Mouse (Mus musculus): Measurements from ENCODE around the gene S100a7a. TPM values are rescaled to one million over a fixed set of nuclear protein-coding genes. Genes with fewer than 3 reads are reported as not detected.

Gene S100a7a
- polyA plus RNA-seq, 1 experiment: 0.11 TPM

- no peaks in the 10 kb centered on the region for H3K27me3 ChIP-seq (ENCODE audit: control insufficient read depth, insufficient read depth, insufficient read length)
- H3K79me2 ChIP-seq (ENCODE audit: control insufficient read depth, insufficient read depth): no peaks in the 10 kb centered on the region
- no peaks in the 10 kb centered on the region for H3K79me3 ChIP-seq (ENCODE audit: low read depth)
- no peaks in the 10 kb centered on the region for H3K36me3 ChIP-seq (ENCODE audit: control insufficient read depth, insufficient read depth)
- no peak overlapping the region for H3ac ChIP-seq (ENCODE audit: control insufficient read depth, insufficient read length, low read depth)
- TF ChIP-seq CTCF (IDR thresholded peaks at IDR 0.05; ENCODE audit: control insufficient read depth, insufficient read depth, insufficient read length) (peak; percentile 20), CEBPB (IDR thresholded peaks at IDR 0.05; ENCODE audit: low read depth) (no peak)
- H3K4me3 ChIP-seq (ENCODE audit: insufficient read depth, poor library complexity, severe bottlenecking): no peak overlapping the region
Measured at GRCm38 (mm10) chr3:90644220-90644619, 9.6 kb upstream of the S100a7a start.

GRCm38 (mm10) chr3:90647291-90647690, 6.5 kb upstream of the S100a7a start:
- Histone ChIP-seq H3K79me2 (ENCODE audit: control insufficient read depth, insufficient read depth) (no peaks in the 10 kb centered on the region), H3ac (ENCODE audit: control insufficient read depth, insufficient read length, low read depth) (no peak overlapping the region), H3K36me3 (ENCODE audit: control insufficient read depth, insufficient read depth) (no peaks in the 10 kb centered on the region), H3K79me3 (ENCODE audit: low read depth) (no peaks in the 10 kb centered on the region), H3K27me3 (ENCODE audit: control insufficient read depth, insufficient read depth, insufficient read length) (no peaks in the 10 kb centered on the region), H3K4me3 (ENCODE audit: insufficient read depth, poor library complexity, severe bottlenecking) (no peak overlapping the region)
- TF ChIP-seq MYOD1 (IDR thresholded peaks at IDR 0.05; ENCODE audit: control insufficient read depth, insufficient read length, low read depth): no peak
- TF ChIP-seq CEBPB (IDR thresholded peaks at IDR 0.05; ENCODE audit: low read depth): no peak
- no peak for TF ChIP-seq MYOG (IDR thresholded peaks at IDR 0.05; ENCODE audit: control insufficient read depth, extremely low read depth, insufficient read length)
- TF ChIP-seq MAX (IDR thresholded peaks at IDR 0.05): no peak
- TF ChIP-seq CTCF (IDR thresholded peaks at IDR 0.05; ENCODE audit: control insufficient read depth, insufficient read depth, insufficient read length): no peak
- TF ChIP-seq FOSL1 (IDR thresholded peaks at IDR 0.05; ENCODE audit: insufficient read depth, low read length, poor library complexity, severe bottlenecking): no peak

- no peak overlapping the region for H3K4me3 ChIP-seq (ENCODE audit: insufficient read depth, poor library complexity, severe bottlenecking)
- TF ChIP-seq FOSL1 (IDR thresholded peaks at IDR 0.05; ENCODE audit: insufficient read depth, low read length, poor library complexity, severe bottlenecking) (no peak), CTCF (IDR thresholded peaks at IDR 0.05; ENCODE audit: control insufficient read depth, insufficient read depth, insufficient read length) (no peak), USF1 (IDR thresholded peaks at IDR 0.05; ENCODE audit: low read depth) (no peak), CEBPB (IDR thresholded peaks at IDR 0.05; ENCODE audit: low read depth) (no peak), MYOD1 (IDR thresholded peaks at IDR 0.05; ENCODE audit: control insufficient read depth, insufficient read length, low read depth) (no peak), MAX (IDR thresholded peaks at IDR 0.05) (no peak), MYOG (IDR thresholded peaks at IDR 0.05; ENCODE audit: control insufficient read depth, extremely low read depth, insufficient read length) (no peak)
- no peaks in the 10 kb centered on the region for H3K79me2 ChIP-seq (ENCODE audit: control insufficient read depth, insufficient read depth)
- no peaks in the 10 kb centered on the region for H3K27me3 ChIP-seq (ENCODE audit: control insufficient read depth, insufficient read depth, insufficient read length)
- no peaks in the 10 kb centered on the region for H3K36me3 ChIP-seq (ENCODE audit: control insufficient read depth, insufficient read depth)
- no peaks in the 10 kb centered on the region for H3K79me3 ChIP-seq (ENCODE audit: low read depth)
- no peak overlapping the region for H3ac ChIP-seq (ENCODE audit: control insufficient read depth, insufficient read length, low read depth)
Measured at GRCm38 (mm10) chr3:90648981-90649380, 4.8 kb upstream of the S100a7a start.

- Histone ChIP-seq H3K4me3 (ENCODE audit: insufficient read depth, poor library complexity, severe bottlenecking) (no peak overlapping the region), H3K27me3 (ENCODE audit: control insufficient read depth, insufficient read depth, insufficient read length) (no peaks in the 10 kb centered on the region), H3ac (ENCODE audit: control insufficient read depth, insufficient read length, low read depth) (no peak overlapping the region), H3K36me3 (ENCODE audit: control insufficient read depth, insufficient read depth) (no peaks in the 10 kb centered on the region), H3K79me2 (ENCODE audit: control insufficient read depth, insufficient read depth) (no peaks in the 10 kb centered on the region), H3K79me3 (ENCODE audit: low read depth) (no peaks in the 10 kb centered on the region)
- TF ChIP-seq MYOD1 (IDR thresholded peaks at IDR 0.05; ENCODE audit: control insufficient read depth, insufficient read length, low read depth): no peak
- TF ChIP-seq USF1 (IDR thresholded peaks at IDR 0.05; ENCODE audit: low read depth): no peak
- TF ChIP-seq CTCF (IDR thresholded peaks at IDR 0.05; ENCODE audit: control insufficient read depth, insufficient read depth, insufficient read length): no peak
- TF ChIP-seq MYOG (IDR thresholded peaks at IDR 0.05; ENCODE audit: control insufficient read depth, extremely low read depth, insufficient read length): no peak
- TF ChIP-seq FOSL1 (IDR thresholded peaks at IDR 0.05; ENCODE audit: insufficient read depth, low read length, poor library complexity, severe bottlenecking): no peak
- no peak for TF ChIP-seq CEBPB (IDR thresholded peaks at IDR 0.05; ENCODE audit: low read depth)
- no peak for TF ChIP-seq MAX (IDR thresholded peaks at IDR 0.05)
Measured at GRCm38 (mm10) chr3:90649832-90650231, 4.0 kb upstream of the S100a7a start.

GRCm38 (mm10) chr3:90652878-90653508, 824 bp upstream of the S100a7a start:
- Histone ChIP-seq H3K79me2 (ENCODE audit: control insufficient read depth, insufficient read depth) (no peaks in the 10 kb centered on the region), H3K36me3 (ENCODE audit: control insufficient read depth, insufficient read depth) (no peaks in the 10 kb centered on the region), H3K79me3 (ENCODE audit: low read depth) (no peaks in the 10 kb centered on the region), H3K27me3 (ENCODE audit: control insufficient read depth, insufficient read depth, insufficient read length) (peaks cover 4% of the 10 kb centered on the region), H3ac (ENCODE audit: control insufficient read depth, insufficient read length, low read depth) (no peak overlapping the region), H3K4me3 (ENCODE audit: insufficient read depth, poor library complexity, severe bottlenecking) (no peak overlapping the region)
- TF ChIP-seq USF1 (IDR thresholded peaks at IDR 0.05; ENCODE audit: low read depth) (no peak), MAX (IDR thresholded peaks at IDR 0.05) (no peak), MYOG (IDR thresholded peaks at IDR 0.05; ENCODE audit: control insufficient read depth, extremely low read depth, insufficient read length) (no peak), CEBPB (IDR thresholded peaks at IDR 0.05; ENCODE audit: low read depth) (no peak), CTCF (IDR thresholded peaks at IDR 0.05; ENCODE audit: control insufficient read depth, insufficient read depth, insufficient read length) (peak; percentile 73)

GRCm38 (mm10) chr3:90657405-90657804, 3.6 kb downstream of the S100a7a start:
- H3K79me2 ChIP-seq (ENCODE audit: control insufficient read depth, insufficient read depth): no peaks in the 10 kb centered on the region
- H3K27me3 ChIP-seq (ENCODE audit: control insufficient read depth, insufficient read depth, insufficient read length): peaks cover 4% of the 10 kb centered on the region
- H3K79me3 ChIP-seq (ENCODE audit: low read depth): no peaks in the 10 kb centered on the region
- TF ChIP-seq CTCF (IDR thresholded peaks at IDR 0.05; ENCODE audit: control insufficient read depth, insufficient read depth, insufficient read length) (no peak), MYOD1 (IDR thresholded peaks at IDR 0.05; ENCODE audit: control insufficient read depth, insufficient read length, low read depth) (no peak), USF1 (IDR thresholded peaks at IDR 0.05; ENCODE audit: low read depth) (no peak), MYOG (IDR thresholded peaks at IDR 0.05; ENCODE audit: control insufficient read depth, extremely low read depth, insufficient read length) (no peak), CEBPB (IDR thresholded peaks at IDR 0.05; ENCODE audit: low read depth) (no peak), MAX (IDR thresholded peaks at IDR 0.05) (no peak), FOSL1 (IDR thresholded peaks at IDR 0.05; ENCODE audit: insufficient read depth, low read length, poor library complexity, severe bottlenecking) (no peak)
- H3K36me3 ChIP-seq (ENCODE audit: control insufficient read depth, insufficient read depth): no peaks in the 10 kb centered on the region
- no peak overlapping the region for H3ac ChIP-seq (ENCODE audit: control insufficient read depth, insufficient read length, low read depth)
- H3K4me3 ChIP-seq (ENCODE audit: insufficient read depth, poor library complexity, severe bottlenecking): no peak overlapping the region
